Mouse (Mus musculus): ENCODE measurements at regions not wholly inside any gene's neighbourhood (a gene's known extent, or its start where the extent isn't known, plus 50 kb on each side); places are given as distances from the start of the nearest gene placed in this dataset.

DNA sequence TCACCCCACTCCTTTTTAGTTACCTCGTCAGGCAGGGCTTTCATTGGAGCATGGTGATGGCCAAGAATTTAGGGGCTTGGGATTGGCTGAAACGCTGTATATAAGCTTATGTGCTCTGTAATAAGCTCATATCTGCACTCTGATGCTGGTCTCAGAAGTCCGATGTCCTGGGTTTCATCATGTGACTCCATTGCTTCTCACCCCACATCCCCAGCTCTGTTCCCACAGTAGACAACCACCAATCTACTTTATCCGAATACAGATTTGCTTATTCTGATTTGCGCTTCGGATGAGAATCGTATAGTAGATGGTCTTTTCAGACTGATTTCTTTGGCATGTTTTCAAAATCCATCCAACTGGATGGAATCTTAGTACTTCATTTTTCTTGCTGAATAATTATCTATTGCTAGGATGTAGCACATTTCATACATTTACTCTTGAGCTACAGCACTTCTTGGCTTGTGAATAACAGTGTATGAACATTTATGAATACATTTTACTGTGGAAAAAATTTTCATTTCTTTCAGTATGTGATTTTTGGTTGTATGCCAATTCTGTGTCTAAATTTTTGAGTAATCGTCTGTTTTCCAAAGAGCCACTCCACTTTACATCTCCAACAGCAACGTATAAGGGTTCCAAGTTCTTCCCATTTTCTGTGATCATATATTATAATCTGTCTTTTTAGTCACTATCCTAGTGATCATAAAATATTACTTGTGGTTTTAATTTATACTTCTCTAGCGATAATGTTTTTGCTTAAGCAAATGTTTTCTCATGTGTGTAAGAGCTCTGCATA, 185.7 kb downstream of the Hace1 start:
- no peak for DNase-seq (ENCODE audit: low spot score in 2 of 2)

DNA sequence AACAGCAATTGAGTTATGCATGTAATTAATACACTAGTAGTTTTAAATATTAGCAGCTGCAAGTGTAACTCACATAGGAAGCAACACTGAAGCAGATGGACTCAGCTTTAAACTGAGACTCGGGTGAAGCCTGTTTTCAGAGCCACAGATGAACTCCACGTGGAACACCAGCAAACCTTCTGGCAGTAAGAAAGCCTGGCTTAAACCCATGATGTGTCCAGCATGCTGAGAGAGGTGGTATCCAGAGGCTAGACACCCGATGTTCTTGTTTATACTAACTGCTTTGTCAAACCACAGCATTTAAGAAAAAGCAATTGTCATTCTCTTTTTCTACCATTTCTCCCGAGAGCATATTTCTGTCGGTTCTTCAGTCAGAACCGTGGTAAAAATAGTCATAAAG, 202.1 kb downstream of the Hace1 start:
- DNase-seq (ENCODE audit: low spot score in 2 of 2) = no peak

DNA sequence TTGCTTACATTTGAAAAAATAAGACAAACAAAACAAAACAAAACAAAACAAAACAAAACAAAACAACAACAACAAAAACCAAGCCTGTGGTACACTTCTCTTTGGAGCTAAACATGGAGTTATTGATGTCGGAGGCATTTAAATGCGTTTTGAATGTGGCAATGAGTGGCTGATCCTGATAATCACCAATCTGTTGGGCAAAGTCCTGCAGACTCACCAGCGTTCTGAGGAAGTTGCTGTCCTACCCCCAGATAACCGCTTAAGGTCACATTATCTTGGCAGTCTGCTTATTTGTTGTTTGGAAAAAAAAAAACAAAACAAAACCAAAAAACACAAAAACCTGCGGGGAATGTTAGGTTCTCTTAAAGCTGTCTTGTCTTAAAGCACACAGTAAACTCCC, 205.4 kb downstream of the Hace1 start:
- no peak for DNase-seq (ENCODE audit: low spot score in 2 of 2)

DNA sequence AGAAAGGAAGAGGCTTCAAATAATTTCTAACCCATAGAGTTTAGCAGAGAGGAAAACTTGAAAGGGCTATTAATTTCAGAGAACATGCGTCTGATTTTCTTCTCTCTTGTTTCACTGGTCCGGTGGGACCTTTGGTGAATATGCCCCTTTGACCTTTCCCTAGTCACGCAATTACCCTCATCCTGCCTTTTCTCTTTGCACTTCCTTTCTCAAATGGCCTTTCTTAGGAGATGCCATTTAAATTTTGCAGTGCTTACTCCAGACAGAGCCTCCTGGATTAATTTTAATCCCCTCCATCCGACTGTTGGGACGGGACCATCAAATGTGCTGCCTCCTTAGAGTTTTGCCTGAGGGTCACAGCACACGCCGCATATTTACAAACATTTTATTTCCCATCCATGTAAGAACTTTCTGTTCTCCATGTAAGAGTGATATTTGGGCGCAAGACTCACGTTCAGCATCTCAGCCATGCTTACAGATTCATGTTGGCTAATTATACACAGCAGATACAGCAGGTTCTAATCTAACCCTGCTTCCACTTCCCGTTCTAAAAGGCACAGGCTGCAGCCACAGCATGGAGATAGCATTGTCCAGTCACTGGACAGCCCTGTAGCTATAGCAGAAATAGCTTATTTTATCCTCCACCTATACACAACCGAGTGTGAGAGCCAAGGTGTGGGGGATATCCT, 206.0 kb downstream of the Hace1 start:
- DNase-seq (ENCODE audit: low spot score in 2 of 2) = no peak

DNA sequence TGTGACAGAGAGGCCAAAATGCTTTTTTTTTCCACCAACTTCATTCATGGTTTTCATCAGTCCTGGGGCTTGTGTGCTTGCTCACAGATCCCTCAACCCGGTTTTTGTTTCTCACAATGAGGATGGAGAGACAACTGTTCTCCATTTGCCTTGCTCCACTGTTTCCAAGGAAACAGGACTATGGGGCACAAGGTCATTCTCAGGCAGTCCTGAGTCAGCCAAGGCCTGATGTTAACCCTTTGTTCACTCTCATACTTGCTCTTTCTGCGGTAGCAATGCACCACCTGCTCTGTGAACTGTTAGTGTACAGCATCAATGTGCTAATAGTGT, 206.5 kb downstream of the Hace1 start:
- DNase-seq (ENCODE audit: low spot score in 2 of 2) = no peak

DNA sequence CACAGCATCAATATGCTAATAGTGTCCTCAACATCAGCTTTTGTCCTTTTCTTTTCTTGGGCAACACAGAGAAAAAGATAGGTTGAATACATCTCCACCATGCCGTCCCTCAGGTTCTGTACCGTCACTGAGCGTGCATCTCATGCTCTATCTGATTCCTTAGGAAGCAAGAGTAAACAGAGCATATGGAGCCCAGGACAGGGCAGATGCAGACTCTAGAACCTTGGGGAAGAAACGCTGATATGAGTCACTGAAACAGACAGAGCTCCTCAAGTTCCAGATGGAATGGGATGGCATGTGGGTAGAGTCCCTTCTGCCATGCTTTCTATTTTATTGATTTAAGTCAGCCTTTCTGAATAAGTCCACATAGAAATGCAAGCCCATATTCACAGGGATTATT, 206.9 kb downstream of the Hace1 start:
- DNase-seq (ENCODE audit: low spot score in 2 of 2) = no peak

DNA sequence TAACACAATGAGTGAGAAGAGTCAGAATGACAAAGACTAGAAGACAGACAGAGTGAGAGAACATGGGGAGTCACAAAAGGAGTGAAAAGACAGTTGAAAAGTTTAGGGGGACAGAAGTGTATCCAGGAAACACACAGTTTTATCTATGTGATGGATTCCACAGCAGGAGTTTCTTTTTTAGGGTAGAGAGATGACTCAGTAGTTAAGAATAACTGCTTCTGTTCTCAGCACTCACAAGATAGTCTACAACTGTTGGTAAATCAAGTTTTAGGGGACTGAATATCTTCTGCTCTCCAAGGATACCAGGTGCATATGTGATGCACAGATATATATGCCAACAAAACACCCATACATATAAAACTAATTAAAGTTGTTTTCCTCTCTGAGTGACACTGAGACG, 210.7 kb downstream of the Hace1 start:
- DNase-seq (ENCODE audit: low spot score in 2 of 2) = no peak

DNA sequence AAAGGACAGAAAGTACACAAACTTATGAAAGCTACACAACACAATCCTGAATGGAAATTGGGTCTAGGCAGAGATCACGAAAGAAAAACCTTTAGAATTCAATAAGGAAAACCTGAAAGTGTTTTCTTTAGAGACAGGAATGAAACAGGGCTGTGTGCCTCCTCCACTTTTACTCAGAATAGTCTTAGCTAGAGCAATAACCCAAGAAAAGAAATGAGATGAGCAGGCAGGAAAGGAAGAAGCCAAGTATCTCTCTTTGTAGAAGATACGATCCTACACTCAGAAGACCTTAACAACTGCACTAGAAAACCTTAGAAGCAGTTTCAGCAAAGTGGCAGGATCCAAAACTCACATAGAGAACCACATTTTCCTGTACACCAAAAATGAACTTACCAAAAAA, 218.0 kb downstream of the Hace1 start:
- no peak for DNase-seq (ENCODE audit: low spot score in 2 of 2)

DNA sequence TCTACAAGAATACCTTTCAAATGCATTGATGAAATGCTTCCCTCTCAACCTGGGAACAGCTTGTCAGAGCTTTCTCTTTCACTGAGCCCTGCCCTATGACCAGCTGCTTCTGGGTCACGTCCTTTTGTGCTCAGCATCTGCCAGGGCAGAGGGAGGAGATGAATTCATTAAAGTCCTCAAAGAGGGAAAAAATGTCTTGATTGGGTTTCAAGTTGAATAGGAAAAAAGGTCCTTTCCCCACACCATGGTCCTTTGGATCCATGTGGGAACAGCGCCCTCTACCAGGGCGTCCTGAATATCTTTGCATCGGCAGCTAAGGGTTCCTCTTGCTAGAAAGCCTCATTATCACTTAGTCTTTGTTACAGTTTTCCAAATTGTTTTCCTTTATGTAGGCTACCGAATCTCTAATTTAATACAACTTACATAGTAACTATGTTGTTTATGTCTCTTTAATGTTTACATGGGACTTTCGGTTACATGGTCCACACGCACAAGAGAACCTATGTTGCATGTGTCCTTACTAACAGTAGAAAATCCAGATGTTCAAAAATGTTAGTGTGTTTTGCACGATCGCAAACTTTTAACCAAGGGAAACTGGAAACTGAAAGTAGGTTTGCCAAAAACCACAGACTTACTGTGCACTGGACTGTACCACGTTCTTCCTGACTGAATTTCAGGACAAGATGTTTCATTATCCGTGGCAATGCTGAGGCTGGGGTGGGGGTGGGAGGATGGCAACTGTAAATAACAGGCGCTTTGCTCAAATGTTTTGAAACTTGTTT, 222.6 kb downstream of the Hace1 start:
- peak in 1 of 2 experiments; percentile 3 for DNase-seq (ENCODE audit: low spot score in 2 of 2)

DNA sequence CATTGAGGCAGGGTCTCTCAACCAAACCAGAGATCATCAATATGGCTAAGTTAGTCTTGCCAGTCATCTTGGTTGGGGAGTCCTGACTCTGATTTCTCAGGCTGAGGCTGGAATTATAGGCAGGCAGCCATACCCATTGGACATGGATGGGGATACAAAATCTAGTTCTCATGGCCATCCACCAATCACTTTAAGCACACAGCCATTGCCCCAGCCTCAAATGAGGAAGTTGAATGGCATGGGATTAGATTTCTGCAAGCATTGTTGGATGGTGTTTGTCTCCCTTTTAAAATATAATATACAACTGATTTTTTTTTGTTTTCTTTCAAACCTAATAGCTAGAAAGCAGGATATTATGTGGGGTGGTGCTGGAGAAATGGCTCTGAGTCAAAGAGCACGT, 223.8 kb downstream of the Hace1 start:
- DNase-seq (ENCODE audit: low spot score in 2 of 2) = no peak

DNA sequence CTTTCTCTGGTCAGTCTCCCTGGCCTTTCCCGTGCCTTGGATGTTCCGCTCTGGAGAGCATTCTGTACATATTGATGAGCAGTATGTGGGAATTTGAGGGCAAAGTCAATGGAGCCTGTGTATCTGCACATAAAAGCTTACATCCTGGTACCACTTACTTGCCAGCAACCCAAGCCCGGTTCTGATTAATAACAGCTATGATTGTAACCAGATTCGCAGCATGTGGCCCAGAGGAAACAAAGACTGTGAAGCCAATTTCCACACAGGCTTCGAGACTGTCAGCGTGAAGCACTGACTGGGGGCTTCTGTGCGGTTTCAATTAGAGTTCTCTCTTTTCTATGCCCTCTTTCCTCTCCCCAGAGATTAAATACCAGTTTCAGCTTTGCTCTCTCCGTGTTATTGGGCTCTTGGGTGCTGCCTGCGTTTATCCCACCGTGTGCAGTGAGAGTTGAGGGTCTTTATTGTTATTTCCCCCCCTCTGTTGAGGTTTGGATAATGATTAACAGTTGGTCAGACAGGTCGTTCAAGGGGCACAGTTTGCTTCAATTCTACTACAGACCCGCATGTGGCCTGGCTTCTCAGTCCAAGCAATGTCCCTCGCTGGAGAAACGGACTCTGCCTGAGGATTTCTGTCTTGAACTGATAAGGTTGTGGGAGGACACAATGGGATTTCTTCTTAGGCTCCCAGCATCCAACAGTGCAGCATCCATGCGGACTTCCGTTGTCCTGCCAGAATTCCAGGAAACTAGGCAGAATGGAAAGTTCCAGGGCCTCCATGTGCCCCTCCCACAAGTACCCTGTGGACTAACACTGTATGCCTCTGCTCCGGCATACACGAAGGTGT, 229.6 kb downstream of the Hace1 start:
- no peak for DNase-seq (ENCODE audit: low spot score in 2 of 2)

DNA sequence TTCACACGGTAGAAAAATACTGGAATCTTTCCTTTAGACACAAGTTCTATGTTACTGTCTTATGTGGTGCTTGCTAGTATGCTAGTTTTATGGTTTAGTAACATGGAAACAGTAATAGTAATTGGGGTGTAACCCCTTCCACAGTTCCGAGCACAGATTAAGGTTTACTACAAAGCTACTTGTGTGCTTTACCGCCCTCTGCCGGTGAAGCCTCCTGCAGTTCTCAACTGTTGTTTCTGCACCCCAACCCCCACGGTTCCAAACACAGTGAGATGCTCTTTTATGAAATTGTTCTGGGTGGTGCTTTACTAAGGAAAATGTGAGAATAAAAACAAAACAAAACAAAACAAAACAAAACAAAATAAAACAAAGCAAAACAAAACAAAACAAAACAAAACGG, 234.3 kb downstream of the Hace1 start:
- DNase-seq (ENCODE audit: low spot score in 2 of 2) = no peak

DNA sequence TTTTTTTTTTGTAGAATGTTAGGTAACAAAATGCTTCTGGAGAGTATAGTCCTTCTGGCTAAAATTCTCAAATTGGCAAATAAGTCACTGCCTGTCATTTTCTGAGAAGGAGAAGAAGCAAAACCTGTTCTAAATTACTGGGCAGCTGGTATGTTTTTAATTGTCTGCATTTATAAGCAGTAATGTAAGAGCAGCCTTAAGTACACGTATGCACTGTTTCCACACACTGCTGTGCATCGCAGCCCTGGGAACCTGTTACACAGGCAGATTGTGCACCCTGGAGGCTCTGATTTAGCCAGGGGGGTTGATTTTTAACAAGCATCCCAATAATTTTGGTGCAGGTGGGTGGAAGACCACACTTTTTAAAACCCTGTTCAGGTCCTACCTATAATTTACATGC, 236.2 kb downstream of the Hace1 start:
- no peak for DNase-seq (ENCODE audit: low spot score in 2 of 2)

DNA sequence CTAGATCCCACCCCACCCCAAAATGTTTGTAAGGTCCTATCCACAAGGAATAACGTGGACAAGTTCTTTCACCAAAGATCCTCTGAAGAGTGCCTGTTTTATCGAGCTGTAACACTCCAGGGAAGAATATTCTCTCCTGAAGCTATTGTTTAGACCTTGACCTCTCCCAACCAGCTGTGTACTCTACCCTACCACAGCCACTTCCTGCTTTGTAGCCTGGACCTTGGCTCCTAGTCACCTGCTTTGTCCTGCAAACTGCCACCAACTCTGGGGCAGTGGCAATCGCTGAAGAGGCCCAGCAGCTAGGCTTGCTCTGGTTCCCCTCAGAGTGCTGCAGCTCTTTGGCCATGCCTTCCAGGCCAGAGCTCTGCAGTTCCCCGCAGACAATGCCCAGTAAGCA, 239.1 kb downstream of the Hace1 start:
- no peak for DNase-seq (ENCODE audit: low spot score in 2 of 2)

DNA sequence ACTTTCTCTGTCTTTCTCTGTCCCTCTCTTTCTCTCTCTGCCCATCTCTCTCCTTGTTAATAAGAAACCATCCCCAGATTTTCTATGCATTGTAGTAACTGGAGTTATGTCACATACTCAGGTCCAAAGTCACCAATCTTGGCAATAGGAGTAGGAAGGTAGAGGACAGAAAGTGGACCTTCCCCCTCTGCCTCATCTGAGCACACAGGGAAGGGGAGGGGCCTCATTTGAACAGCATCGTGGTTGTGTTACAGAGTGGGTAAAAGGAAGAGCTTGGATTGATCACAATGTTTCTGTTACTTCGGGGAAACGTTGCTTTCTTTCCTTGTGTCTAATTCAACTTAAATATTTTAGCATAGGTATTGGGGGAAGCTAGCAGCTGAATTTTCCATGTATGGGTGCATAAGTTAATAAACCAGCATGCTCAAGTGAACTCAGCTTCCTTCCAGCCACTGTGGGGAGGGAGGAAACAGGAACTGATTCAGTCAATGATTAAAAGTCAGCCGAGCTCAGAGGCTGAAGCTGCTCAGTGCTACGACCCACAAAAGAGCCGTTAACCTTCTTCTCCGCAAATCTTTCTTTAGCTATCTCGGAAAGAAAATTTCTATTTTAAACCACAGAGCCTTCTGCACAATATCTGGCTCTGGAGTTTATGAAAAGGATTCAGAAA, 243.5 kb downstream of the Hace1 start:
- DNase-seq (ENCODE audit: low spot score in 2 of 2) = no peak

DNA sequence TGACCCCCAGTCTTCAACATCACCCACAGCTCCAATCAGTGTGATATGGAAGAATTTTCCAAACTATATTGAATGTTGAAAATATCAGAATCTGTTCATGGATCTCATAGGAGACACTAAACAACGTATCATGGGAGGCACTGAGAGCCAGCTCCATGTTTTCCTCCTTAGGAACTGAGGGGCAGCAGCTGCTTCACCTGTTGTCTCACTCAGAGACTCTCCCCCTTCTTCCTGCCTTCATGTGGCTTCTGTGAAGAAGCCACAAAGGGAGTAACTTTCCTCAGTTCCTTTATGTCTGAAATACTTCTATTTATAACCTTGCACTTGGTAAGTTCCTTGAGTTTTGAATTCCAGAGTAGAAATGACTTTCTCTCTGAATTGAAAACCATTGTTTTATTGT, 244.6 kb downstream of the Hace1 start:
- DNase-seq (ENCODE audit: low spot score in 2 of 2) = no peak

DNA sequence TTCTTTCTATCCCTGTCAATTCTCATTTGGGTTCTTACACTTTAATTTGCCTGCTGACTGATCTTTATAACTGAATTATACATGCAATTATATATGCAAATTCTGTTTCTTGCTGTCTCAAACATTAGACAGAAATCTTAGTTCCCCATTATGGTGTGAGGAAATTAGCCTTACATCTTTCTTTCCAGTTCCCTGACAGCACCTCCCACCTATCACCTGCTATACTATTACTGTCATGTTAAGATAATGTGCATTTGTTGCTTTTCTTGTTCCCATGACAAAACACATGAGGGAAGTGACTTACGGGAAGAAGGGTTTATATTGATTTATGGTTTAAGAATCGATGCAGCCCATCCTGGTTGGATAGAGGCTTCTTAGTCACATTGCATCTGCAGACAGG, 246.0 kb downstream of the Hace1 start:
- DNase-seq (ENCODE audit: low spot score in 2 of 2) = no peak

DNA sequence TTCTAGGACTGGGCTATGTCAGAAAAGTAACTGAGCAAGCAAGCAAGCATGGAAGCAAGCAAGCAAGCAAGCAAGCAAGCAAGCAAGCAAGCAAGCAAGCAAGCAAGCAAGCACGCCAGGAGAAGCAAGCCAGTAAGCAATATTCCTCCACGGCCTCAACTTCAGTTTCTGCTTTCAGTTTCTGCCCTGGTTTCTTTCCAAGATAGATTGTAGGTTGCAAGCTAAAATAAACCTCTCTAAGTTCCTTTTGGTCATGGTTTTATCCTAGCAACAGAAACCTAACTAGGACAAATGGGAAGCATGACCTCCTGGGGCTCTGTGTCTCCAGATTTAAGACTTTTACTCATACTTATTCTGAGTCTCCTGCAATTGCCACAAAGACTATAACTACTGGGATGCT, 271.0 kb downstream of the Hace1 start:
- DNase-seq (ENCODE audit: low spot score in 2 of 2) = no peak

DNA sequence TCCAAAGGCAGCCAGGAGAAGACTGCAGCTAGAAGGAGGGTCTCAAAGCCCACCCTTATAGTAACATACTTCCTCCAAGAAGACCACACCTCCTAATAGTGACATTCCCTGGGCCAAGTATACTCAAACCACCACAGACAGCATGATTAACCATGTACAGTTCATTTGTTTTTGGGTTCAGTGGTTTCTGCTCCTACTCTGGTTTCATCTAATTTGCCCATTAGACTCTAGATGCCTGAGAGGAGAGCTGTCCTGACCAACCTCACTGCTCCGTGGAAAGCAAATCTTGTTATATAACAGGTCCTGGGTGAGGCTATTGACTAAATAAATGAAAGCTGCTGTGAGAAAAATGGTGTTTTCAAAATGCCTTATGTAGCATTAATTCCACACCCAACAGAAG, 272.2 kb downstream of the Hace1 start:
- no peak for DNase-seq (ENCODE audit: low spot score in 2 of 2)

DNA sequence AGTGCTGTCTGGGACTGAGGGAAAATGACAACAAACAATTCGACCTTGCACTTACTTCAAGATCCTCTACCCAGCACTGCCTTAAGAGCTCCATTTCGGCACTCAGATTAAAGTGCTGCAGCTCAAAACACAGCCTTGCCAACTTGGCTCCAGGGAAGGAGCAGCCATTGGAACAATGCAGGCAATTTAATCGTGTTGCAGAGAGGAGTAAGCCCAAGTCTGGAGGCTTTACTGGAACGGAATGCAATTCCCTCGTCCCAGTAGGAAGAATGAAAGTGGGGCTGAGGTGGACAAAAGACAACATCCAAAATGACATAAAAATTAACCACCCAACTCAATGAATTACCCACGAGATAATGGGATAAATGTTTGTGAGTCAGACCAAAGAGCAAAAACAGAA, 273.0 kb downstream of the Hace1 start:
- DNase-seq (ENCODE audit: low spot score in 2 of 2) = peak; percentile 5 to 6

DNA sequence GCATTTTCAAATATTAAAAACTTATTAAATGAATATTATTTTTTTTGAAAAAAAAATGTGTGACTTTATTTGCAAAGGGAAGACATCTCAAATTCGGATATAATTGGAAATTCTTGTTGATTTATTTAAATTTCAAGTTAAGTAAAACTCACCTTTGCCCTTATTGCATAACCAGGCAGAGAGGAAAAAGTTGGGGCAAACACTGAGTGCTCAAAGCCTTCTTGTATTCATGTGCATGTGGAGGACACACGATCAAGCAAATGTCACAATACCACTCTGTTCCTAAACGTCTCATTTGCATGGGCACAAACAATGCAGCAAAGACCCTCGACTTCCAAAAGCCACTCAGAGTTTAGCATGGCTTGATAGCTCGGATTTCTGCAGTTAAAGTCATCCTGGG, 275.1 kb downstream of the Hace1 start:
- no peak for DNase-seq (ENCODE audit: low spot score in 2 of 2)

DNA sequence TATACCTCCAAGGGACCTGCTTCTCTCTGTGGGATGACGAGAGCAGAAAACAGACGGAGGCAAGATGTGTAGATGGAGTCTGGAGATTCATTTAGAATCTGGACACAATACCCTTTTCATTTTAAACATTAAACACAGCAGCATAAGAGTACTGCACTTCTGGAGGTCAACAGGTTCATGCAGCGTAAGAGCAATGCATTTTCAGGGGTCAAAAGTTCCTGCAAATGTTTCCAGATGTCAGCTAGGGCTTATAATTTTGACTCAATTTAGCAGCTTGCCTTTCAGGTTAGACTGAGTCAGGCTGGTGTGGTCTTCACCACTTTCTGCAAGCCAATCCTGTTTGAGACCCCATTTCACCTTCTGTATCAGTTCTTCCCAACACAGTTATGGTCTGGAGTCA, 277.9 kb downstream of the Hace1 start:
- no peak for DNase-seq (ENCODE audit: low spot score in 2 of 2)

Data from heart, adult 9 months (tissue).